Mouse (Mus musculus): ENCODE measurements around the gene Tmem163.

DNA sequence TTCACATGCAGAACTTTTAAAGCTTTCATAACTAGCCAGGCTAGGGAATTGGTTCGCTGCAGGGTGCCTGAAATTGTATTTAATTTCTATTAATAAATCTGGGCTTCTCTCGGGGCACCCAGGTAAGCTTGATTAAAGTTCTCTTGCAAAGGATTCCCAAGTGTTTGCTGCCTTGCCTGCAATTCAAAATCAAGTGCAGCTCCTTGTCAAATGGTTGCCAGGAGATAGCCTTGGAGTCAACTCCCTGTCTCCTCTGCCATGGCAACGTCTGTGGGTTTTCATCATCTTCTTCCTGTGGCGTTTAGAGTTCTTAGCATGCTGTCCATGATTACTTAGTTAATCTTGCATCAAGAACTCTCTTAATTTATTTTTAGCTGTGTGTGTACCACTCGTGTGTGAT is 26.9 kb upstream of the Tmem163 start:
- no peak for TF ChIP-seq EP300 (optimal IDR thresholded peaks at IDR 0.05)
- no peak for TF ChIP-seq CTCF (IDR thresholded peaks at IDR 0.05; ENCODE audit: low read depth)

Data from stomach, postnatal 0 days (tissue).